Mouse (Mus musculus) embryonic facial prominence, embryonic 13.5 days (tissue): ENCODE measurements around the gene Mrpl16. TPM values are rescaled to one million over a fixed set of nuclear protein-coding genes. Genes with fewer than 3 reads are reported as not detected.

Source experiments
- ATAC-seq: fragments of 200-750 bp; cut with Nextera tagmentation; 2 replicates; pipeline ENCODE4 v1.8.0; 2017; ENCODE audit warnings: low read depth; ENCODE audit not compliant: insufficient number of reproducible peaks, insufficient read depth, low FRiP score, low TSS enrichment
- H3K27ac ChIP-seq: fragments of 300-500 bp; sonication (generic); 2 replicates; pipeline ENCODE4 v1.5.1; 2015; ENCODE audit warnings: moderate library complexity, mild to moderate bottlenecking, inconsistent platforms
- H3K27me3 ChIP-seq: fragments of 300-500 bp; sonication (generic); 2 replicates; pipeline ENCODE4 v1.6.1; 2015; ENCODE audit warnings: mild to moderate bottlenecking, inconsistent platforms
- H3K36me3 ChIP-seq: fragments of 300-500 bp; sonication (generic); 2 replicates; pipeline ENCODE4 v1.6.1; 2015; ENCODE audit warnings: mild to moderate bottlenecking, inconsistent platforms
- H3K4me1 ChIP-seq: fragments of 300-500 bp; sonication (generic); 2 replicates; pipeline ENCODE4 v1.6.1; 2015; ENCODE audit warnings: inconsistent platforms
- H3K4me2 ChIP-seq: fragments of 300-500 bp; sonication (generic); 2 replicates; pipeline ENCODE4 v1.6.1; 2015; ENCODE audit warnings: moderate library complexity, mild to moderate bottlenecking, inconsistent platforms
- H3K4me3 ChIP-seq: fragments of 300-500 bp; sonication (generic); 2 replicates; pipeline ENCODE4 v1.5.1; 2015; ENCODE audit warnings: mild to moderate bottlenecking, inconsistent platforms
- H3K9ac ChIP-seq: fragments of 300-500 bp; sonication (generic); 2 replicates; pipeline ENCODE4 v1.6.1; 2015; ENCODE audit warnings: mild to moderate bottlenecking, inconsistent platforms
- H3K9me3 ChIP-seq: fragments of 300-500 bp; sonication (generic); 2 replicates; pipeline ENCODE4 v1.6.1; 2016; ENCODE audit warnings: inconsistent platforms
- WGBS: fragments of 180-500 bp; shearing (Covaris S2); methylation state at CpG from one replicate; pipeline ENCODE4 v1.1.7; 2015; ENCODE audit warnings: mixed read lengths; 5-methylcytosine and 5-hydroxymethylcytosine counted together
- polyA plus RNA-seq: library from polyadenylated mRNA; unstranded; fragments of >200 nt; fragmentation: Nextera tagmentation; extraction: Ambion mirVana; gene quantifications from 2 replicates; pipeline ENCODE4 v1.2.1, GENCODE M21; 2015

The Mrpl16 gene
- polyA plus RNA-seq, result 45.9 and 49.4 TPM in 2 replicates

DNA sequence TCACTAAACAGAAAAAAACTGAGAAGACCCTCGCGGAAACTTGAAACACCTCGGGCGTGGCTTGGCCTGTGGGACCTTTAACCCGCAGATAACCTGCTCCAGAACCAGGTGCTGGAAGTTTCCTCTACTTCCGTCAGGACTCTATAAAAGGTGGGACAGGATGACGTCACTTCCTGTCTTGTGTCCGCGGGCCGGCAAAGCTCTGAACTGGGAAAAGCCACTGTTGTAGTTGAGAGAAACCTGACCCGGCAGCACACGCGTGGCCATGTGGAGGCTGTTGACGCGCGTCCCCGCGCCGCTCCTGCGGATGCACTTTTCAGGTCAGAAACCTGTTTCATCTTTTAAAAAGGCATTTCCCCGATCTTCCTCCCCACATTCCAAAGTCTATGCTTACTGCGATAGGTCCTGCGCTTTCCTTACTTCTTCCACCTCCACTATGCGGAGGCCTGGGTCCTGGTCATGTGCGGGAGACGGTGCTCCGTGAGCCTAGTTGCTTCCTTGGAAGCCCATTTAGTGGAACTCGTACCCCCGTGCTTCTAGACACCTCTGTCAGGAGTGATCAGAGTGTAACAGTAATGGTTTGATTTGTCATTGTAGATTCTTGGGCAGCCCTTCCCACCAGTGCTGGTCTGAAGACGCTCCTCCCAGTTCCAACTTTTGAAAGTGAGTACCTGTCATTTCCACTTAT is at the start of gene Mrpl16:
Gene Mrpl16 (plus strand): TSS at position 187 of the 688 bp plus-strand sequence.
- Histone ChIP-seq H3K9me3 (no peaks in the 10 kb centered on the region), H3K36me3 (peaks cover 19% of the 10 kb centered on the region), H3K4me3 (peak within 1 kb of the TSS; percentile 67), H3K4me2 (peak within 1 kb of the TSS; percentile 73), H3K4me1 (peaks cover 7% of the 10 kb centered on the region), H3K27ac (peak within 1 kb of the TSS; percentile 71), H3K27me3 (no peaks in the 10 kb centered on the region), H3K9ac (peak within 1 kb of the TSS; percentile 78)
- ATAC-seq, result peak; percentile 88
- WGBS, result 1% methylated on average over 30 of the region's 30 CpGs

- Histone ChIP-seq H3K9me3 (no peaks in the 10 kb centered on the region), H3K9ac (no peak overlapping the region), H3K4me3 (no peak overlapping the region), H3K27me3 (no peaks in the 10 kb centered on the region), H3K36me3 (no peaks in the 10 kb centered on the region), H3K27ac (no peak overlapping the region), H3K4me1 (no peaks in the 10 kb centered on the region), H3K4me2 (no peak overlapping the region)
- 84% methylated on average over 2 of the region's 2 CpGs for WGBS
- no peak for ATAC-seq
These were observed 46.3 kb upstream of the Mrpl16 start for GRCm38 (mm10) chr19:11723870-11724269.

DNA sequence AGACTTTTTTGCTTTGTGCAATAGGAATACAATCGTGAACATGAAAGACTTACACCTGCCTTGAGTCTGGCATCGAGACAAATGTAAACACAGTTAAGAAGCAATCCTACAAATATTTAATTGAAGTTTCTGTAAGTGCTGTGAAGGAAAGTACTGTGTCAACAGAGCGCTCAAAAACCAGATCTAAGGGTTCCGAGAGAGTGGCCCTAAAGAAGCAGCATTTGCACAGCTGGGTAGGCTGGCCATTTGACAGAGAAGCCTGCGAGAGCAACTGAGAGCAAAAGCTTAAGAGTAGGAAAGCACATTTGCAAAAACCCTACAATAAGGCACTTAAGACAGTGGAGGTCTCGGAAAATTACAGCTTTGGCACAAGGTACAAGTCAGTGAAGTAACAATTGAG is 45.9 kb upstream of the Mrpl16 start:
- no peaks in the 10 kb centered on the region for H3K36me3 ChIP-seq
- no peaks in the 10 kb centered on the region for H3K4me1 ChIP-seq
- no peaks in the 10 kb centered on the region for H3K9me3 ChIP-seq
- no peak overlapping the region for H3K4me3 ChIP-seq
- WGBS, result 79% methylated on average over 6 of the region's 6 CpGs
- ATAC-seq, result no peak
- no peak overlapping the region for H3K9ac ChIP-seq
- no peaks in the 10 kb centered on the region for H3K27me3 ChIP-seq
- no peak overlapping the region for H3K4me2 ChIP-seq
- no peak overlapping the region for H3K27ac ChIP-seq

DNA sequence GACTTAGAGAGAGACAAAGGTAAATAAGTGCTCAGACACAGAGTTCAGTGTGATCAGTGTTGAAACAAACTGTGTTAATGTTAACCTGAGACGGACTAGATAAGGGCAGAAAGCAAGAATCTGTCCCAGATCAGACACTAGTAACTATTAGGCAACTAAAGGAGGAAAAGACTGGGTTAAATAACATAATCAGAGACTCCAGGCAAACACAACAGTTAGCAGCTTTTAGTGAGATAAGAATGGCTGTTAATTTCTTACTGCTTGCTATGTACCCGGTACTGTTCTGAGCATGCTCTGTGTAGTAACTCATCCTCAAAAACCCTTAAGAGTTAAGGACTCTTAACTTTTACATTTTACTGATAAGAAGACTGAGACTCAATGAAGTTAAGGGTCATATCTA is 44.3 kb upstream of the Mrpl16 start:
- no peak overlapping the region for H3K9ac ChIP-seq
- 89% methylated on average over 2 of the region's 2 CpGs for WGBS
- H3K27me3 ChIP-seq, result no peaks in the 10 kb centered on the region
- ATAC-seq, result no peak
- H3K4me1 ChIP-seq, result no peaks in the 10 kb centered on the region
- H3K4me3 ChIP-seq, result no peak overlapping the region
- no peak overlapping the region for H3K4me2 ChIP-seq
- H3K9me3 ChIP-seq, result no peaks in the 10 kb centered on the region
- no peaks in the 10 kb centered on the region for H3K36me3 ChIP-seq
- H3K27ac ChIP-seq, result no peak overlapping the region

DNA sequence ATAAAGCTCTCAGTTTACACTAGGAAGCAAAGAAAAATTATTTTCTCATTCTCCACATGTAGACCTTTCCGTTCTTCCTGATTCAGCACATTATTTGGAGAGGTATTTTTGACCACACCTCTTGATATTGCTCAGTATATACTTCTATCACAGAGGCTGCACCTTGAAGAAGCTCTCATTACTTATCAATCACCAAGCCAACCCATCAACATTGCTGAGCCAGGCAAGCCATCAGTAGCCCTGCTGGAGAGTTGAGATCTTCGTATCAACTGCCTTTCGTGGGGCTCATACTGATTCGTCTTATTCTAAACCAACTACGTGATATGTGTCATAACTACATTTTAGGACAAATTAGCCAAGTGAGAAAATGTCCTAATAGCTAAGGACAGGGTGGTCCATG is 42.9 kb upstream of the Mrpl16 start:
- ATAC-seq, result no peak
- Histone ChIP-seq H3K4me2 (no peak overlapping the region), H3K4me3 (no peak overlapping the region), H3K27ac (no peak overlapping the region), H3K36me3 (no peaks in the 10 kb centered on the region), H3K9ac (no peak overlapping the region), H3K27me3 (no peaks in the 10 kb centered on the region), H3K4me1 (no peaks in the 10 kb centered on the region), H3K9me3 (no peaks in the 10 kb centered on the region)
- 91% methylated on average over 5 of the region's 5 CpGs for WGBS

DNA sequence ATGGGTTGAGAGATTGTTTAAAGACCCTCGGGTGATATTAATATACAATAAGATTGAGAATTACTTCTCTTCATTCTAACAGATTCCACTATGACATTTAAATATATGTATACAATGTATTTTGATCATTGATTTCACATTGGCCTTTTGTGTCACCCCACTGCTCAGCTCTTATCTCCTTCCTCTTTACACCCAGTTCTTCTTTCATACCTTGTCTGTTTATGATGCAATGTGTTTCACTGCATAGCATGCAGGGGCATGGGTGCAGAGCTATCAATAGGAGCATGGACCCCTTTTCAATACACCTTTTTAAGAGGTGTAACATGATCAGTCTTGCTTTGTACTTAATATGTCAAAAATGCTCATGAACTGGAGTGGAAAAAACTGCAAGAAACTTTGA is 39.9 kb upstream of the Mrpl16 start:
- no peaks in the 10 kb centered on the region for H3K36me3 ChIP-seq
- 68% methylated on average over 1 of the region's 1 CpGs for WGBS
- no peaks in the 10 kb centered on the region for H3K27me3 ChIP-seq
- H3K9ac ChIP-seq, result no peak overlapping the region
- H3K9me3 ChIP-seq, result no peaks in the 10 kb centered on the region
- H3K27ac ChIP-seq, result no peak overlapping the region
- no peak for ATAC-seq
- H3K4me3 ChIP-seq, result no peak overlapping the region
- no peaks in the 10 kb centered on the region for H3K4me1 ChIP-seq
- H3K4me2 ChIP-seq, result no peak overlapping the region

- no peak overlapping the region for H3K9ac ChIP-seq
- no peak for ATAC-seq
- H3K36me3 ChIP-seq, result no peaks in the 10 kb centered on the region
- no peak overlapping the region for H3K4me3 ChIP-seq
- WGBS, result 48% methylated on average over 1 of the region's 1 CpGs
- no peak overlapping the region for H3K4me2 ChIP-seq
- no peak overlapping the region for H3K27ac ChIP-seq
- no peaks in the 10 kb centered on the region for H3K9me3 ChIP-seq
- H3K4me1 ChIP-seq, result no peaks in the 10 kb centered on the region
- no peaks in the 10 kb centered on the region for H3K27me3 ChIP-seq
These were observed 33.7 kb upstream of the Mrpl16 start for GRCm38 (mm10) chr19:11736455-11736854.

- Histone ChIP-seq H3K4me2 (no peak overlapping the region), H3K9me3 (no peaks in the 10 kb centered on the region), H3K36me3 (no peaks in the 10 kb centered on the region), H3K4me1 (no peaks in the 10 kb centered on the region), H3K27ac (no peak overlapping the region), H3K4me3 (no peak overlapping the region), H3K27me3 (no peaks in the 10 kb centered on the region), H3K9ac (no peak overlapping the region)
- ATAC-seq, result no peak
These were observed 24.5 kb upstream of the Mrpl16 start for GRCm38 (mm10) chr19:11745680-11746079.

DNA sequence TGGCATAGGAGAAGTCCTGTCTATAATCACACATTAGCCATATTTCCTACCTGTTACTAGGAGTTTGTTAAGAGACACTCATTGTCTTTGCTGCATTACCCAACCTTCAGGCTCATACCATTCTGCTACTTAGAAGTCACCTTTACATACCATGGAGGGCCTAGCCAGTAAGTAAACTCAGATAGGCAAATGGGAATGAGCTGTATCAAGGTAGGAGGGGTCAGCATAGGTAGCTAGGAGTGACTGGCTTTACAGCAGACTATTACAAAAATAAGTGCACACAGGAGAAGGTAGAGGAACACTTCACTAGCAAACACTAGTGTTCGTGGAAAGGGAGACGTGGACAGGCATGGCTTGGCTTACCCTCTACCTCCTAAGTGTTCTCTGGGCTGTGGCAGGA is 22.9 kb upstream of the Mrpl16 start, which contains the start of gene Gif:
Gene Gif (plus strand): TSS at position 257 of the 400 bp plus-strand sequence.
- no peak for ATAC-seq
- 73% methylated on average over 2 of the region's 2 CpGs for WGBS
- Histone ChIP-seq H3K4me3 (no peak within 1 kb of the TSS), H3K9me3 (no peaks in the 10 kb centered on the region), H3K4me1 (no peaks in the 10 kb centered on the region), H3K27me3 (no peaks in the 10 kb centered on the region), H3K9ac (no peak within 1 kb of the TSS), H3K27ac (no peak within 1 kb of the TSS), H3K36me3 (no peaks in the 10 kb centered on the region), H3K4me2 (no peak within 1 kb of the TSS)

DNA sequence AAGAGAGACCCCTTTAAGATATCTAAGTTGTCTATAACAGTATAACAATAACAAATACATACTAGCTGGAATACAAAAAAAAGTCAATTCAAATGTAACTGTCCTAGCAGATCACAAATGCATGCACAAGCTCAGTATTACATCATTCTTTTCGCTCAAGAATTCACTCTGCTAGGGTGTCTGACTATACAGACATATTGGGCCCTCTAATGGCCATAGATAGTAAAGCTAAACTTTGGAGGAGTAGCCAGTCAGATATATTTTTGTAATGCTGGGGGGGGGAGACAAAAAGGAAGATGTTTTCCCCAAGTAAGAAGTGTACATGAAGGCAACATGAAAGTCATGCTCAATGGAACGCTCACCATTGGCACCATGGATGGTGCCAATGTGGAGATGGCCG is 5.1 kb upstream of the Mrpl16 start:
- ATAC-seq, result no peak
- 81% methylated on average over 3 of the region's 3 CpGs for WGBS
- no peak overlapping the region for H3K4me3 ChIP-seq

GRCm38 (mm10) chr19:11766413-11766812 is 3.8 kb upstream of the Mrpl16 start:
- no peak for ATAC-seq
- H3K9me3 ChIP-seq, result no peaks in the 10 kb centered on the region
- no peak overlapping the region for H3K9ac ChIP-seq
- no peak overlapping the region for H3K4me3 ChIP-seq
- no peak overlapping the region for H3K4me2 ChIP-seq
- peaks cover 7% of the 10 kb centered on the region for H3K4me1 ChIP-seq
- H3K27me3 ChIP-seq, result no peaks in the 10 kb centered on the region
- no peaks in the 10 kb centered on the region for H3K36me3 ChIP-seq
- H3K27ac ChIP-seq, result no peak overlapping the region
- WGBS, result 65% methylated on average over 4 of the region's 4 CpGs

More for the DNA sequence above, 5.1 kb upstream of the Mrpl16 start:
- Histone ChIP-seq H3K9ac (no peak overlapping the region), H3K4me1 (no peaks in the 10 kb centered on the region), H3K27ac (no peak overlapping the region), H3K36me3 (no peaks in the 10 kb centered on the region), H3K4me2 (no peak overlapping the region), H3K27me3 (no peaks in the 10 kb centered on the region), H3K9me3 (no peaks in the 10 kb centered on the region)

- Histone ChIP-seq H3K27me3 (no peaks in the 10 kb centered on the region), H3K9me3 (no peaks in the 10 kb centered on the region), H3K4me1 (peaks cover 7% of the 10 kb centered on the region), H3K4me3 (no peak overlapping the region), H3K27ac (no peak overlapping the region), H3K36me3 (0 out of 2 replicates have a peak, but pooled peaks cover 2% of the 10 kb centered on the region), H3K9ac (no peak overlapping the region), H3K4me2 (no peak overlapping the region)
- 10% methylated on average over 3 of the region's 3 CpGs for WGBS
- no peak for ATAC-seq
These were observed 2.0 kb upstream of the Mrpl16 start for GRCm38 (mm10) chr19:11768163-11768562.
